Mouse (Mus musculus) neutrophil, adult 65 days (primary cell): ENCODE data around the gene Dazap1. TPM values are rescaled to one million over a fixed set of nuclear protein-coding genes. Genes with fewer than 3 reads are reported as not detected.

Source experiments
- total RNA-seq: library from RNA; stranded (reverse); gene quantifications from 2 replicates; pipeline ENCODE4 v1.2.4, GENCODE M21; 2023

Gene Dazap1
- total RNA-seq: 71.8 and 72.5 TPM in 2 replicates

DNA sequence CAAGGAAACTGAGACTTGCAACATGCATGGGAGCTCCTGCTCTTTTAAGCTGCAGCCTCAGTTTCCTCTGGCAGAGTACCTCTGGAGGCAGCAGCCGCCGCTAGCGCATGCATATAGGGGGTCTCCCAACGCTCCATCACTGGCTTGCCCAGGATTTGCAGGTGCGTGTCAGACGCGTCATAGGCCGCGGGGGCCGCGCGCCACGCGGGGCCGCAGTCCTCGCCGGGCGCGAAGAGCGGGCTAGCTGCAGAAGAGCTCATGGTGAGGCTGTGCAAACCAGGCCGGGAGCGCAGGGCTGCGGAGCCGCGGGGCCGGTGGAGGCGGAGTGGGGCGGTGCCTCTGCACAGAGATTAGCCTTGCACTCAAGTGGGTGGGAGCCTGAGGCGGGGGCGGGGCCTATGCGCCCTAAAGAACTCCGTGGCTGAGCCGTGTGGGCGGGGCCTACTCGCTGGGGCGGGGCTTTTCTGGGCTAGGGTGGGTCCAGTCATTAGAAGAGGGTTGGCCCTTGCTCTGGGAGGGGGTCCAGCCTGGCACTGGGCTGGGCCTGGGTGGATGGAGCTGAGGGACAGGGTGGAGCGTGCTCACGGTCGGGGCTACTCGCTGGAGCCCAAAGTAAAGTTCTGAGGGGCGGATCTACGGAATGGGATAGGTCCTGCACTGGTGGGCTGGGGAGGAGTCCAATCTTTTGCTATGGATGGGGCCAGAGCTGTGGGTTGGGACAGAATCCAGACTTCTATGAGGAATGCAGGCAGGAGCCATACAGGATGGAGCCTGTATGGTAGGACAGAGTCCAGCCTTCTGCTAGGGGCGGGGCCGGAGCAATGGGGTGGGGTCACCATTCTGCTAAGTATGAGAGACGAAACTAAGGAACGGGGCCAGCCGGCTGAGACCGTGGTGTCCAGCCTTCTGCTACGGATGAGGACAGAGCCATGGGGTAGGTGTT, at the start of gene Dazap1, which contains the start of gene Gamt:
Gene Dazap1, plus strand, starts transcription at position 845 of the 943 bp plus-strand sequence.
Gene Gamt, minus strand, starts transcription at position 371 of the 943 bp plus-strand sequence.

GRCm38 (mm10) chr10:80226416-80227165, 34.7 kb upstream of the Dazap1 start, which contains the start of gene Mum1:
Gene Mum1, plus strand, starts transcription at chr10:80226434.

DNA sequence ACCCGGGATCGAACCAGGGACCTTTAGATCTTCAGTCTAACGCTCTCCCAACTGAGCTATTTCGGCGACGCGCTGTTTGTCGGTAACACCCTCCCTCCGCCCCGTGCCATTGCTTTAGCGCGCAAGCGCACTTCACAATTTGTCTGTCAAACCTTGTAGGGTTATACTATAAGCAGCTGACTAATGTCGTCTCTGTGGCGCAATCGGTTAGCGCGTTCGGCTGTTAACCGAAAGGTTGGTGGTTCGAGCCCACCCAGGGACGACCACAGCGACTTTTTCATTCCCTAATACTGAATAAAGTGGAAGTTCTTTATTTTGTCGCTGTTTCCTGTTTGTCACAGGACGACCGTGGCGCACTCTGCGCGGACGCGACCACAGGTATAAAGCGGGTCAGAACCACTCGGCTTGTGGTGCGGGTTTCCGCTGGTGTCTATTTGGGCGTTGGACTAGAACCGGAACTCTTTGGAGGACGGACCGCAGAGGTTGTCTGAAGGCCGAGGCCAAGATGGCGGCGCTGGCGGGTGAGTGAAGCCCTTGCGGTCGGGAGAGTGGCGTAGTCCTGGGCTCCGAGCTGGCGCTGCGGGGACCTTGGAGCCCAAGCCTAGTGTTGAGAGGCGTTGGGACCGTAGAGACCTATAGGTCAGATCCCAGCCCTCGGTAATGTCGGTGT, 12.2 kb upstream of the Dazap1 start, which contains the start of gene Ndufs7:
Gene Ndufs7, plus strand, starts transcription at position 151 of the 670 bp plus-strand sequence.

GRCm38 (mm10) chr10:80292251-80293146, 31.2 kb downstream of the Dazap1 start, which contains the start of gene Rps15:
Gene Rps15, plus strand, starts transcription at chr10:80292453.

GRCm38 (mm10) chr10:80295618-80296425, 34.5 kb downstream of the Dazap1 start, which contains the start of gene Apc2:
Gene Apc2, plus strand, starts transcription at chr10:80295977.

GRCm38 (mm10) chr10:80320340-80320760, 59.1 kb downstream of the Dazap1 start, which contains the start of gene 2310011J03Rik:
Gene 2310011J03Rik, minus strand, starts transcription at chr10:80320537.

GRCm38 (mm10) chr10:80329273-80330081, 68.2 kb downstream of the Dazap1 start, which contains the start of the genes Pcsk4 and Reep6:
Gene Pcsk4, minus strand, starts transcription at chr10:80329498.
Gene Reep6, plus strand, starts transcription at chr10:80329953.

Other genes with a start within 250 kb of the Dazap1 start
- 445 and 546 TPM in 2 replicates for gene Arhgap45, start 244.8 kb upstream of the Dazap1 start, total RNA-seq
- 31.6 and 36.0 TPM in 2 replicates for gene Polr2e, start 221.7 kb upstream of the Dazap1 start, total RNA-seq
- gene Gpx4, start 214.3 kb upstream of the Dazap1 start, total RNA-seq: 228 and 229 TPM in 2 replicates
- 164 and 210 TPM in 2 replicates for gene Sbno2, start 155.9 kb upstream of the Dazap1 start, total RNA-seq
- 193 and 249 TPM in 2 replicates for gene Stk11, start 145.7 kb upstream of the Dazap1 start, total RNA-seq
- gene Atp5d, start 122.9 kb upstream of the Dazap1 start, total RNA-seq: 81.5 and 92.7 TPM in 2 replicates
- 0.61 and 1.3 TPM in 2 replicates for gene Cbarp, start 120.7 kb upstream of the Dazap1 start, total RNA-seq
- 220 and 226 TPM in 2 replicates for gene Midn, start 113.2 kb upstream of the Dazap1 start, total RNA-seq
- 41.2 and 65.3 TPM in 2 replicates for gene Cirbp, start 95.5 kb upstream of the Dazap1 start, total RNA-seq
- gene 1600002K03Rik, start 88.5 kb upstream of the Dazap1 start, total RNA-seq: 1.8 and 2.7 TPM in 2 replicates
- gene Efna2, start 82.0 kb upstream of the Dazap1 start, total RNA-seq: not detected in 2 replicates
- 20.6 and 22.3 TPM in 2 replicates for gene Mum1, start 35.1 kb upstream of the Dazap1 start, total RNA-seq
- gene Ndufs7, start 12.4 kb upstream of the Dazap1 start, total RNA-seq: 44.9 and 49.8 TPM in 2 replicates
- 4.0 and 4.8 TPM in 2 replicates for gene Gamt, start 474 bp upstream of the Dazap1 start, total RNA-seq
- 539 and 578 TPM in 2 replicates for gene Rps15, start 31.0 kb downstream of the Dazap1 start, total RNA-seq
- gene Apc2, start 34.5 kb downstream of the Dazap1 start, total RNA-seq: not detected in 2 replicates
- 29.5 and 40.3 TPM in 2 replicates for gene 2310011J03Rik, start 59.1 kb downstream of the Dazap1 start, total RNA-seq
- gene Pcsk4, start 68.0 kb downstream of the Dazap1 start, total RNA-seq: not detected in 2 replicates
- 0.44 and 0.54 TPM in 2 replicates for gene Reep6, start 68.5 kb downstream of the Dazap1 start, total RNA-seq
- gene Adamtsl5, start 86.9 kb downstream of the Dazap1 start, total RNA-seq: not detected in 2 replicates
- gene Plk5, start 95.0 kb downstream of the Dazap1 start, total RNA-seq: not detected in 2 replicates
- gene Mex3d, start 126.2 kb downstream of the Dazap1 start, total RNA-seq: 1.9 and 2.6 TPM in 2 replicates
- gene Mbd3, start 138.1 kb downstream of the Dazap1 start, total RNA-seq: 30.1 and 33.3 TPM in 2 replicates
- 68.5 and 72.8 TPM in 2 replicates for gene Uqcr11, start 145.3 kb downstream of the Dazap1 start, total RNA-seq
- 40.0 and 42.1 TPM in 2 replicates for gene Tcf3, start 172.2 kb downstream of the Dazap1 start, total RNA-seq
- gene Onecut3, start 233.3 kb downstream of the Dazap1 start, total RNA-seq: not detected in 2 replicates